Mouse (Mus musculus) bone marrow macrophage, adult 2 months (primary cell): ENCODE results near the gene Otp.

ENCODE experiments used
- CTCF ChIP-seq: IDR thresholded peaks from 2 replicates; pipeline ENCODE4 v1.5.1; 2012; ENCODE audit warnings: low read depth, mild to moderate bottlenecking, low read length, moderate library complexity
- POLR2A ChIP-seq: IDR thresholded peaks from 2 replicates; pipeline ENCODE4 v1.6.1; 2012; ENCODE audit warnings: mild to moderate bottlenecking, low read depth, low read length, borderline replicate concordance

GRCm38 (mm10) chr13:94928086-94928485 lies 52.7 kb downstream of the Otp start:
- no peak for TF ChIP-seq POLR2A
- no peak for TF ChIP-seq CTCF
